Mouse (Mus musculus) 3T3-L1 (cell line): ENCODE measurements around the gene Gm10197.

ENCODE experiments used
- DNase-seq: peaks from one replicate; pipeline ENCODE4 v3.0.0-alpha.2; 2015; ENCODE audit warnings: low read depth, low spot score

Gm10197 gene

GRCm38 (mm10) chr19:53359160-53360033 is 12.2 kb downstream of the Gm10197 start:
- no peak for DNase-seq

GRCm38 (mm10) chr19:53355065-53355464 is 16.5 kb downstream of the Gm10197 start:
- DNase-seq: no peak

- DNase-seq: peak; percentile 58
Measured at GRCm38 (mm10) chr19:53354271-53355000, 17.1 kb downstream of the Gm10197 start.

GRCm38 (mm10) chr19:53353864-53354263 is 17.7 kb downstream of the Gm10197 start:
- no peak for DNase-seq

GRCm38 (mm10) chr19:53345766-53346165 is 25.8 kb downstream of the Gm10197 start:
- no peak for DNase-seq

- no peak for DNase-seq
Measured at GRCm38 (mm10) chr19:53344062-53344461, 27.5 kb downstream of the Gm10197 start.

- DNase-seq: no peak
Measured at GRCm38 (mm10) chr19:53343174-53343881, 28.2 kb downstream of the Gm10197 start.

GRCm38 (mm10) chr19:53340423-53340822 is 31.1 kb downstream of the Gm10197 start:
- DNase-seq: no peak

- no peak for DNase-seq
Measured at GRCm38 (mm10) chr19:53335241-53335640, 36.3 kb downstream of the Gm10197 start.

- DNase-seq: no peak
Measured at GRCm38 (mm10) chr19:53333730-53334129, 37.8 kb downstream of the Gm10197 start.

- DNase-seq: no peak
Measured at GRCm38 (mm10) chr19:53331882-53332500, 39.6 kb downstream of the Gm10197 start.

- peak; percentile 56 for DNase-seq
Measured at GRCm38 (mm10) chr19:53329992-53330381, 41.6 kb downstream of the Gm10197 start.

GRCm38 (mm10) chr19:53329221-53329991 is 42.2 kb downstream of the Gm10197 start:
- DNase-seq: peak; percentile 95

- peak; percentile 43 for DNase-seq
Measured at GRCm38 (mm10) chr19:53328116-53328515, 43.5 kb downstream of the Gm10197 start.

- DNase-seq: peak; percentile 87
Measured at GRCm38 (mm10) chr19:53325578-53326295, 45.8 kb downstream of the Gm10197 start.

- DNase-seq: no peak
Measured at GRCm38 (mm10) chr19:53324866-53325265, 46.7 kb downstream of the Gm10197 start.

GRCm38 (mm10) chr19:53322438-53323048 is 49.0 kb downstream of the Gm10197 start:
- DNase-seq: no peak
